Mouse (Mus musculus): ENCODE measurements around the gene Calr.
A peak's percentile ranks its signal among the peaks of the same experiment; 100 is the strongest.

GRCm38 (mm10) chr8:84841514-84841913 lies 5.2 kb downstream of the Calr start:
- TF ChIP-seq CHD1 (IDR thresholded peaks at IDR 0.05; ENCODE audit: low read depth, low read length): no peak
- peak in 1 of 2 experiments; percentile 0; a peak in 1 of 4 replicates for TF ChIP-seq POLR2A (IDR thresholded peaks at IDR 0.05; ENCODE audit: control insufficient read depth in 1 of 2, insufficient read depth in 1 of 2, low read depth in 1 of 2, low read length in 2 of 2, poor library complexity in 1 of 2)
- no peak for TF ChIP-seq JUND (IDR thresholded peaks at IDR 0.05; ENCODE audit: low read depth, low read length)
- no peak for TF ChIP-seq CTCF (IDR thresholded peaks at IDR 0.05 in 2 of 3, conservative IDR thresholded peaks at IDR 0.05 in 1 of 3; ENCODE audit: control insufficient read depth in 1 of 3, insufficient read depth in 1 of 3, low read depth in 2 of 3, low read length in 3 of 3, poor library complexity in 1 of 3, severe bottlenecking in 1 of 3)
- TF ChIP-seq ZC3H11A (IDR thresholded peaks at IDR 0.05; ENCODE audit: low read depth, low read length): no peak
- TF ChIP-seq USF2 (IDR thresholded peaks at IDR 0.05; ENCODE audit: borderline replicate concordance in 1 of 2, insufficient read depth in 1 of 2, low read depth in 1 of 2, low read length in 2 of 2): no peak
- no peak for TF ChIP-seq GATA1 (IDR thresholded peaks at IDR 0.05; ENCODE audit: low read depth, low read length)
- no peak for TF ChIP-seq EP300 (IDR thresholded peaks at IDR 0.05; ENCODE audit: low read depth in 1 of 2, low read length in 2 of 2)
